Mouse (Mus musculus) adrenal gland, postnatal 36 days (tissue): ENCODE measurements at regions not wholly inside any gene's neighbourhood (a gene's known extent, or its start where the extent isn't known, plus 50 kb on each side); places are given as distances from the start of the nearest gene placed in this dataset.

Experiments
- DNase-seq, 2 experiments: peaks; one replicate each; pipeline ENCODE4 v3.0.0; 2021; ENCODE audit warnings: mixed read lengths in 1 of 2

- no peak for DNase-seq
These were observed 60.3 kb downstream of the Ing2 start for GRCm38 (mm10) chr8:47615061-47615460.

- DNase-seq, result no peak
These were observed 63.5 kb downstream of the Ing2 start for GRCm38 (mm10) chr8:47611773-47612433.

- DNase-seq, result no peak
These were observed 65.4 kb downstream of the Ing2 start for GRCm38 (mm10) chr8:47609969-47610368.

- DNase-seq, result peak; percentile 11 to 15
These were observed 70.9 kb downstream of the Rwdd4a start for GRCm38 (mm10) chr8:47604198-47604835.
